Mouse (Mus musculus): ENCODE measurements at regions not wholly inside any gene's neighbourhood (a gene's known extent, or its start where the extent isn't known, plus 50 kb on each side); places are given as distances from the start of the nearest gene placed in this dataset.

DNA sequence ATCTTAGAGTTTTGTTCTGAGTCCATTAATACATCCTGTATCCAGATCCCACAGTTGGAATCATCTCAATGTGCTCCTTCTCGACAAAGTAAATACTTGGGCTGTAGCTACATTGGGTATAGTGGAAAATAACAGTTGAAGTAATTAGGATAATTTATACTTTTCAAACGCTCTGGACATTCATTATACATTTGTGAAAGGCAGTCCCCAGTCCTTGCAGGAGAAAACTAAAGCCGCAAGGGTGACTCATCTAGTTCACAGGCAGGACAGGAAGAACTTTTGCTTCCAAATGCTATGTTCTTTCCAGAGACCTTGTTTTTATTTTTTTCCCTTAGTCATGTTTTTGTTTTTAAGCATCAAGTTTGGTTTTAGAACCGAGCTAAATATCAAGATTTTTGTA, 218.8 kb downstream of the Gpr37 start:
- ATAC-seq (replicated peaks) = no peak
- WGBS = 56% methylated on average over 4 of the region's 4 CpGs
- Histone ChIP-seq H3K9ac (no peak overlapping the region), H3K4me2 (no peak overlapping the region), H3K27me3 (replicated peaks) (no peaks in the 10 kb centered on the region), H3K27ac (no peak overlapping the region), H3K9me3 (no peaks in the 10 kb centered on the region), H3K4me1 (no peaks in the 10 kb centered on the region), H3K4me3 (no peak overlapping the region), H3K36me3 (replicated peaks) (no peaks in the 10 kb centered on the region)

DNA sequence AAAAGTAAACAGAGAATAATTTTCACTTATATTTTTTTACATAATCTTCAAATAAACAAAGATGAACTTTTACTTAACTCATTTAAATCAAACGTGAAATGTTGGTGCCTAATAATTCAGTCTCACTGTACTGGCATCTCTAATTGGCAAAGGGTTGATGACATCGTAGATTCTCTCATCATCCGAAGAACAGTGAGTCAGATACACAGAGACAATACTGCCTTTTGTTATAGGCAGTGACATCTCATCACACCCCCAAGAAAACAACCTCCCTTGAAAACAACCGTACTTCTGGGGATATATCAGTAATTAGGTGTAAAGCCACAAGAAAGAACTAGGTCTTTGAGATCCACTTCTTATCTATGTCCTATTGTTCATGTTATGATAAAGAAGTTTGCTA, 227.5 kb downstream of the Gpr37 start:
- Histone ChIP-seq H3K36me3 (replicated peaks) (no peaks in the 10 kb centered on the region), H3K4me3 (no peak overlapping the region), H3K4me2 (no peak overlapping the region), H3K27me3 (replicated peaks) (no peaks in the 10 kb centered on the region), H3K27ac (no peak overlapping the region), H3K9me3 (no peaks in the 10 kb centered on the region), H3K4me1 (no peaks in the 10 kb centered on the region), H3K9ac (no peak overlapping the region)
- whole genome bisulfite sequencing = 81% methylated on average over 4 of the region's 4 CpGs
- ATAC-seq (replicated peaks) = no peak

DNA sequence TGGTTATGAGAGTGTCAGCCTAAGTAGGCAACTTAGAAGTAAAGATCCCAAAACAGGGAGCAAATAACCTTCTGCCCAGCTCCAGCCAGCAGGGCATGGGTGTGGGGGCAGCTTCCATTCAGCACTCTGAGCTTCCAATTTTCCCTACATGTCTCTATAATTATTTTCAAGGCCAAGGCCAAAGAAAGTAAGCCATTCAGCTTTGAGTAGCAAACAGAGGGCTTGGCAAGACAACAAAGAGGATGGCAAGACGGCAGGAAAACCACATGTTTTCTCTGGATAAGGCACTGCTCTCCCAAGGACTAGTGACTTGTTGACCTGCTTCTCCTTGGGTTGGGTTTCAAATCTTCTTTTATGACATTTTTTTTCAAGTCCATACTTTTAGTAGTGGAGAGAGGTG, 240.1 kb downstream of the Gpr37 start:
- H3K4me2 ChIP-seq = no peak overlapping the region
- no peak overlapping the region for H3K4me3 ChIP-seq
- H3K9ac ChIP-seq = no peak overlapping the region
- no peak for ATAC-seq (replicated peaks)
- H3K4me1 ChIP-seq = no peaks in the 10 kb centered on the region
- H3K27ac ChIP-seq = no peak overlapping the region
- H3K27me3 ChIP-seq (replicated peaks) = no peaks in the 10 kb centered on the region
- H3K36me3 ChIP-seq (replicated peaks) = no peaks in the 10 kb centered on the region
- H3K9me3 ChIP-seq = no peaks in the 10 kb centered on the region
- WGBS = 43% methylated on average over 1 of the region's 1 CpGs

DNA sequence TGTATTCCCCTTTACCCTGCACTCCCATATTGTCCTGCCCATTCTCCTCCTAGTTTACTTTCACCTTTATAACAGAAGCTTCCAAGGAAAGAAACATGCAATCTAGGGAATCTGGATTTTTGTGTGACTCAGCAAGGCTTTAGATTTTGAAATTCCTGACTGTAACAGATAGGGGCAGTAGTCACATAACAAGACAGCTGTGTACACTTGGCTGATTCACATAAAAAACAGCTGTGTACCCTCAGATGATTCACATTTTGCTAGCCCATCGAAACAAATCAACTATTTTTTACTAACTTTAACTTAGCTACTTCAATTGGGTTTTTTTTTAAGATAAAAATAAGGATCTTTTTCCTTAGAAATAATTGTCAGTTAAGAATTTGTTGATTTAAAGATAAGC, 240.6 kb downstream of the Gpr37 start:
- 80% methylated on average over 1 of the region's 1 CpGs for WGBS
- Histone ChIP-seq H3K9me3 (no peaks in the 10 kb centered on the region), H3K9ac (no peak overlapping the region), H3K27ac (no peak overlapping the region), H3K27me3 (replicated peaks) (no peaks in the 10 kb centered on the region), H3K4me1 (no peaks in the 10 kb centered on the region), H3K4me3 (no peak overlapping the region), H3K4me2 (no peak overlapping the region), H3K36me3 (replicated peaks) (no peaks in the 10 kb centered on the region)
- ATAC-seq (replicated peaks) = no peak

DNA sequence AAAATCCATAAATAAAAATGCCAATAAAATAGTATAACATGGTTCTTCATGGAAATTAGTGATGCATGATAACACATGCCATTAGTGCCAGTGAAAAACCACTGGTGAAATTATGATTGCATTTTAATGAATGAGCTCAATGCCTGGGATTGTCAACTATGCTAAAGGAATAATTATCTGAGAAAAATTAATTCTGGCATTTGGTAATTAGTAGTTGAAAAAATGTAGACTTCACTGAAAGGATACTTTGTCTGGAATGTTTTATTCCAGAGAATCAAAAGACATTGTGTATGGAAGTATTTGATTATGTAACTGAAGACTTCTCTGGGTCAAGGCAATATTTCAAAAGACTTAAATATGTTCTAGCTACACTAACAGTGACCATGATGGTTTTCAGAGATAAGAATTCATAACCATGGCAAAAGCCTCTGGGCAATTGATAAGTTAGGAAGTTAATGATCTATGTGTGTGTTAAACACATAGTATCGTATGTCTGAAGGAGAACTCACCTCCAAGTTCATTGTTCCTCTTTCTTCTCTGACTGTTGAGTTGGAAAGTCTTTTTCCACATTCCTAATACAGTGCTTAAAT, 245.1 kb downstream of the Gpr37 start:
- no peak for ATAC-seq (replicated peaks)
- no peak overlapping the region for H3K27ac ChIP-seq
- WGBS = 88% methylated on average over 1 of the region's 1 CpGs

DNA sequence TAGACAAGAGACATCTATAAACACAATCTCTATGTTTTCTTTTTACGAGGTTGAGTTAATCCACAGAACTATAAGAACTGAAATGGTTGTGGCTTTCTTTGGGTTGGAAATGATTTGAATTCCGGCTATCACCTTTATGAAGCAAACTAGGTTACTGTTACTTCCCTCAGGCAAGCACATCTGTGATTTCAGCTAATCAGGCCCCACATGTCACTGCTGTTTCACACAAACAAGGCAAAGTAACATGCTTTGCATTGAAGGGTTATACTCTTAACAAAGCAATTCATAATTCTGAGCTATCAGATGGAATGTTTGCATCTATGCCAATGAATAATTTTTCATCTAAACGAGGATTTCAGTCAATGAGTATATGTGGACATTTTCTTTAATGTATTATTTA, 246.4 kb downstream of the Gpr37 start:
- Histone ChIP-seq H3K9me3 (no peaks in the 10 kb centered on the region), H3K4me3 (no peak overlapping the region), H3K27ac (no peak overlapping the region), H3K4me2 (no peak overlapping the region), H3K27me3 (replicated peaks) (no peaks in the 10 kb centered on the region), H3K9ac (no peak overlapping the region), H3K36me3 (replicated peaks) (no peaks in the 10 kb centered on the region), H3K4me1 (no peaks in the 10 kb centered on the region)
- 69% methylated on average over 3 of the region's 3 CpGs for WGBS
- peak; percentile 75; the same call in 1 of the 2 replicates for ATAC-seq (replicated peaks)

More for the DNA sequence above, 245.1 kb downstream of the Gpr37 start:
- H3K27me3 ChIP-seq (replicated peaks) = no peaks in the 10 kb centered on the region
- H3K9me3 ChIP-seq = no peaks in the 10 kb centered on the region
- no peaks in the 10 kb centered on the region for H3K36me3 ChIP-seq (replicated peaks)
- H3K9ac ChIP-seq = no peak overlapping the region
- no peak overlapping the region for H3K4me2 ChIP-seq
- no peak overlapping the region for H3K4me3 ChIP-seq
- H3K4me1 ChIP-seq = no peaks in the 10 kb centered on the region

DNA sequence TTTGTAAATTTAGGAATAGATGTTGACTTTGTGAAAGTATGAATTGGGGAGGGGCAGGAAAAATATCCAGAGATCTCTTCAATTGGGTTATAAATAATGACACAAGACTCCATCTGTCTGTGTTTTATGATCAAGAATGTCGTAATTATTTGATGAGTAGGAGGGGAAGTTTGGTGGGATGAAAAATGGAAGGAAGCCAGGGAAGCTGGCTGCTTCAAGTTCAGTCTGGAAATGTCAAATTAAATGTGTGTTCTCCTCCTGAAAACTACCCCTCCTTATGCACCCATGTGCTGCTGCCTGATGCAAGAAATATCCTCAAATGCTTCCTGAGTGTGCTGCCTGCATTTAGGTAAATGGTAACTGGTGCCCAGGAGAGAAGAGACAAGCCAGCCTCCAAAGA, 246.8 kb downstream of the Gpr37 start:
- H3K9ac ChIP-seq = no peak overlapping the region
- no peaks in the 10 kb centered on the region for H3K36me3 ChIP-seq (replicated peaks)
- H3K27me3 ChIP-seq (replicated peaks) = no peaks in the 10 kb centered on the region
- H3K4me3 ChIP-seq = no peak overlapping the region
- H3K4me2 ChIP-seq = no peak overlapping the region
- 68% methylated on average over 1 of the region's 1 CpGs for WGBS
- 0 out of 2 replicates have a peak, but pooled peaks have one; percentile 45 for ATAC-seq (replicated peaks)
- H3K27ac ChIP-seq = no peak overlapping the region
- no peaks in the 10 kb centered on the region for H3K9me3 ChIP-seq
- H3K4me1 ChIP-seq = no peaks in the 10 kb centered on the region

DNA sequence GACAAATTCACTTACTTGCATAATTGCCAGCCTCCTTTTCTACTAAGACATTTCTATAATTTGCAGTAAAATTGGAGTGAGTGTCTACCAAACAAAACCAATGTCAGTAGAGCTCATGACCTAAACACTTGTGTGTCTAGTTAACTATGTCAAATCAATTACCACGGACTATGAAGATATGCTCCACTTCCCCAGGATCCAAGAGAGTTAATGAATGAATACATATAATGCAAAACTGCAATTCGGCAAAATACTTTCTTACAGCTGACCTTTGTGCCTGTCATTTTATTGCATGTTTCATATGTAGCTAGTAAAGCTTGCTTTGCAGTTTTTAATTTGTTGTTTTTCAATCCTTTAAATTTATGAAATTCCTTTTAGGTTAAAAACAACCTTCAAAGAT, 248.4 kb downstream of the Gpr37 start:
- no peak overlapping the region for H3K4me3 ChIP-seq
- H3K4me1 ChIP-seq = no peaks in the 10 kb centered on the region
- no peaks in the 10 kb centered on the region for H3K27me3 ChIP-seq (replicated peaks)
- no peak overlapping the region for H3K4me2 ChIP-seq
- no peak overlapping the region for H3K9ac ChIP-seq
- WGBS = 64% methylated on average over 2 of the region's 2 CpGs
- H3K36me3 ChIP-seq (replicated peaks) = no peaks in the 10 kb centered on the region
- ATAC-seq (replicated peaks) = no peak
- no peak overlapping the region for H3K27ac ChIP-seq
- no peaks in the 10 kb centered on the region for H3K9me3 ChIP-seq

DNA sequence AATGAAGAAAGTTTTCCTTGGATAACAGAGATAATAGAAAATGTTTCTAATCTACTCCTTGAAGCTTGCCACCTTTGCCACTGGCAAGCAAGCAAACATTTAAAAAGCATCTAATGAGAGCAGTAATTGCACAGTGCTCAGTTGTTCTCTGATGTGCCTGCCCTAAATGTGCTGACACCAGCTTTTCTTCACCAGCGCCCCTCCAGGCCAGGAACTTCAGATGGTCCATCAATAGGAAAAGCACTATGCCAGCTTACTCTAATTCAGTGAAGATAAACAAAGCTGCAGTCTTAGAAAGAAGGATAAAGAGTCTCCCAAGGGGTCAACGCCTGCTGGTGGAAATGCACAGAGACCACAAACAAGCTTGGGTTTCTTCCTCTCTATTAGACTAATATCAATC, 252.7 kb downstream of the Gpr37 start:
- Histone ChIP-seq H3K9me3 (no peaks in the 10 kb centered on the region), H3K27ac (no peak overlapping the region), H3K4me3 (no peak overlapping the region), H3K4me2 (no peak overlapping the region), H3K27me3 (replicated peaks) (no peaks in the 10 kb centered on the region), H3K4me1 (no peaks in the 10 kb centered on the region), H3K36me3 (replicated peaks) (no peaks in the 10 kb centered on the region), H3K9ac (no peak overlapping the region)
- no peak for ATAC-seq (replicated peaks)
- 34% methylated on average over 2 of the region's 2 CpGs for WGBS

DNA sequence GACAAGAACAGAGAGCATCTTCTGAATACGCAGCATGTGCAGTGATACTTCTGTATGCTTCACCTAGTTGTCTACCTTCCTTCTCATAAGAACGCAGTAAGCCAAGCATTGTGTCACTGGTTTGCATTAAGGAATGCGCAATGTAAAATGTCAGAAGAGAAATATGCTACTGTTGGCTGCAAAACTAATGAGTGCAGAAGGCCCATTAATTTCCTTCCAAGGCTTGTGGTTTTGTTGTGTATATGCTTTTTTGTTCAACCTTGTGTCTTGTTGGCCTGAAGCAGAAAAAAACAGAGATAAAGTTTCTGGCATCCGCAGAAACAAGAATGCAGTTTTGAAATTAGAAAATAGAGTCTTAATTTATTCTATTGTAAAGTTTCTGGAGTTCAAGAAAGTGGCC, 261.5 kb downstream of the Gpr37 start:
- ATAC-seq (replicated peaks) = no peak
- 87% methylated on average over 4 of the region's 4 CpGs for WGBS
- no peaks in the 10 kb centered on the region for H3K36me3 ChIP-seq (replicated peaks)

DNA sequence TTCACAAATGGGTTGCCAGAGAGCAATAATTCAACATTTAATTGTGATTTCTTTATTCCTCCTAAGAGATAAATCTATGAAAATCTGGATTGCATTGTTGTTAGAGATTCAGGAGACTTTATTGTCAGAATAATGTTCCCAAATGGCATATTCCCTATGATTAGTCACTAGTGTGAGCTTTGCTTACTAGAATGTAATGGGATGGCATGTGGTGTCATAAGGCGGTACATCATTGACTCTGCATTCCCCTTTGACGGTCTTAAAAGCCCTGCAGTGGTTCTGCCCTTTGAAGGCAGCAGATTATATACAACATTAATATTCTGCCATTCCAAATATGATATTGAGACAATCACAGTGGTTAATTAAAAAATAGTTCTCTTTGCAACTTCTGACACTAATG, 271.7 kb downstream of the Gpr37 start:
- Histone ChIP-seq H3K4me2 (no peak overlapping the region), H3K27ac (no peak overlapping the region), H3K4me3 (no peak overlapping the region), H3K36me3 (replicated peaks) (no peaks in the 10 kb centered on the region), H3K9ac (no peak overlapping the region), H3K4me1 (no peaks in the 10 kb centered on the region), H3K9me3 (no peaks in the 10 kb centered on the region), H3K27me3 (replicated peaks) (no peaks in the 10 kb centered on the region)
- WGBS = 90% methylated on average over 2 of the region's 2 CpGs
- ATAC-seq (replicated peaks) = no peak

More for the DNA sequence above, 261.5 kb downstream of the Gpr37 start:
- no peaks in the 10 kb centered on the region for H3K27me3 ChIP-seq (replicated peaks)
- H3K4me1 ChIP-seq = no peaks in the 10 kb centered on the region
- H3K4me3 ChIP-seq = no peak overlapping the region
- no peak overlapping the region for H3K27ac ChIP-seq
- H3K4me2 ChIP-seq = no peak overlapping the region
- H3K9me3 ChIP-seq = no peaks in the 10 kb centered on the region
- no peak overlapping the region for H3K9ac ChIP-seq

DNA sequence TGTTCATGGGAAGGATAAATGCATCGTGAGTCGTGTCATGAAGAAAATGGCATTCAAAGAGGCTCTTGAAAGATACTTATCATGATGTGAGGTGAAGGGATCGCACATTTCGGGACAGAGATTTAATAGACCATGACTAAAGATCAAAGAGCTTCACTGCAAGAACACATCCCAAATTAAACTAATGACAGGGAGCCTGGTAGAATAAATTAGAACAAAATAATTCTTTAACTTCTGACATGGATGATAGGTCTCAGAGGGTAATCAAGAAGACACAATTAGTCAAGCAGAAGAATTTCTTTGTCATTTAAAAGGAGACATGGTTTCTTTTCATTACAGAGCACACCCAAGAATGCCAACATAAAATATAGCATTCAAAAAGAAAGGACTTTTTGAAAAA, 300.7 kb downstream of the Gpr37 start:
- H3K9me3 ChIP-seq = no peaks in the 10 kb centered on the region
- no peak overlapping the region for H3K9ac ChIP-seq
- WGBS = 52% methylated on average over 4 of the region's 4 CpGs
- H3K4me3 ChIP-seq = no peak overlapping the region
- H3K4me2 ChIP-seq = no peak overlapping the region
- H3K4me1 ChIP-seq = no peaks in the 10 kb centered on the region
- no peak for ATAC-seq (replicated peaks)
- H3K36me3 ChIP-seq (replicated peaks) = no peaks in the 10 kb centered on the region
- H3K27me3 ChIP-seq (replicated peaks) = no peaks in the 10 kb centered on the region
- H3K27ac ChIP-seq = no peak overlapping the region
